Mouse (Mus musculus): Measurements from ENCODE around the gene Ankrd12.
A peak's percentile ranks its signal among the peaks of the same experiment; 100 is the strongest.

Ankrd12 gene

DNA sequence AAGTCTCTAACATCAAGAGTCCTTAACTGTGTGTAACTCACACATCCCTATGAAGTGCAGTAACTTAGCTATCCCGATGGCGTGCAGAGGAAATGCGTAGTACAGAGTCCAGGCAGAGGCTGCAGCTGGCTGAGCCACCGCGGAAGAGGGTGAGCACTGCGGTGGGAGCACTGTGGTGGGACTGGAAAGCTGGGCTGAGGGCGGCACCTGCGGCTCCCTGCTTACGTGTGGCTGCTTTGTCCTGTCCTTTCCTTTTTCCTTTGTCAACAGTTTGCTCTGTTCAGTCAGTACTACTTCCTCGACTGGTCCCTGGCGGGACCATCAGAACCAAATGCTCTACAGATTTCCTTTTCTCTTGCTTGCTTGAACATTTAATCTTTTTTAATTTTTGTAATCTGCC, 109.1 kb downstream of the Ankrd12 start:
- DNase-seq (ENCODE audit: low read depth, low spot score) = no peak

DNA sequence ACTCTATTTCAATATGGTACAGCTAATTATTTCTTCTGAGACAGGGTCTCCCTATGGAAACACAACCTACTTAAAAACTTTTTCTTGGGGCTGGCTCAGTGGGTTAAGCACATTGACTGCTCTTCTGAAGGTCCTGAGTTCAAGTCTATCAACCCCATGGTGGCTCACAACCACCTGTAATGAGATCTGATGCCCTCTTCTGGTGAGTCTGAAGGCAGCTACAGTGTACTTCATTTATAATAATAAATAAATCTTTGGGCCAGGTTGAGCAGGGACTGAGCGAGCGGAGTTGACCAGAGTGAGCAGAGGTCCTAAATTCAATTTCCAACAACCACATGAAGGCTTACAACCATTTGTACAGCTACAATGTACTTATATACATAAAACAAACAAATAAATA, 114.6 kb downstream of the Ankrd12 start:
- no peak for DNase-seq (ENCODE audit: low read depth, low spot score)

DNA sequence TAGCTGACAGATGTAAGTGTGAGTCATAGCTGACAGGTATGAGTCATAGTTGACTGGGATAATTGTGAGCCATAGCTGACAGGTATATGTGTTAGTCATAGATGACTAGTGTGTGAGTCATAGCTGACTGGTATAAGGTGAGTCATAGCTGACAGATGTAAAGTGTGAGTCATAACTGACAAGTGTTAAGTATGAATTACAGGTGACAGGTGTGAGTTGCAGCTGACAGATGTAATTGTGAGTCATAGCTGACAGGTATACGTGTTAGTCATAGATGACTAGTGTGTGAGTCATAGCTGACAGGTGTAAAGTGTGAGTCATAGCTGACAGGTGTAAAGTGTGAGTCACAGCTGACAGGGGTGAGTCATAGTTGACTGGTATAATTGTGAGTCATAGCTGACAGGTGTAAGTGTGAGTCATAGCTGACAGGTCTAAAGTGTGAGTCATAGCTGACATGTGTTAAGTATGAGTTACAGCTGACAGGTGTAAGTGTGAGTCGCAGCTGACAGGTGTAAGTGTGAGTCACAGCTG, 115.2 kb downstream of the Ankrd12 start:
- peak; percentile 75 for DNase-seq (ENCODE audit: low read depth, low spot score)

DNA sequence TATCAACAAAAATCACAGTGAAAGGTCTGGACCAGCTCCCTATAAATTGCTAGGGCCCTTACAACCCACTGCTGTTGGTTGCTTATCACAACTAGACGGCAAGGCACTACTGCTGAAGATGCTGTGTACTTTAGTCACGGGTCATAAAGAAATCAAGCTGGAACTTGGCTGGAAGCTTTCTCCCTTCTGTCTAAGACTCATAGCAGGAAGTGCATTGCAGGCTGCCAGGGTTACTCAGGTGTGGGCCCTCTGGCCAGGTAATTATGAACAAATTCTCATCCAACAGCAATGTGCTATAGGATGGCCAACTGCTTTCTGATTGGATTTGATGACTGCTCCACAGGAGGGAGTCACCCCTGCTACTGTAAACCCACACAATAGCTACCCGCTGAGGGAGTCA, 117.9 kb downstream of the Ankrd12 start:
- no peak for DNase-seq (ENCODE audit: low read depth, low spot score)

DNA sequence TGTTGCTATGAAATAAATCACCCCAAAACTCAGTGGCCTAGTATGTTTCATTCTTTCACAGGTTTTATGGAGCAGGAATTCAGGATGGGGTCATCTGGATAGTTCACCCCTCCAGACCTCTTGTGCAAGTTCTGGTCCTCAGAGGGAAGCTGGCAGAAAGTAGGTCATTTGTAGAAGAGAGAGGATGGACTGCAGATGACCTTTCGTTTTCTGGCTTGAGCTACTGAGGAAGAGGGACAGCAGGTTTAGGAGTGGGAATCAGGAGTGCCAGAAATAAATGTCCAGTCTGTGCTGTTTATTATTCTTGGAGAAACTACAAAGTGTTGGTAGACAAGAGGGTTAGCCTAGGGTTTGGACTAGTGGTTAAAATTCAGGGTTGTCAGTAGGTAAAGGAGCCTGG, 118.5 kb downstream of the Ankrd12 start:
- DNase-seq (ENCODE audit: low read depth, low spot score) = no peak

DNA sequence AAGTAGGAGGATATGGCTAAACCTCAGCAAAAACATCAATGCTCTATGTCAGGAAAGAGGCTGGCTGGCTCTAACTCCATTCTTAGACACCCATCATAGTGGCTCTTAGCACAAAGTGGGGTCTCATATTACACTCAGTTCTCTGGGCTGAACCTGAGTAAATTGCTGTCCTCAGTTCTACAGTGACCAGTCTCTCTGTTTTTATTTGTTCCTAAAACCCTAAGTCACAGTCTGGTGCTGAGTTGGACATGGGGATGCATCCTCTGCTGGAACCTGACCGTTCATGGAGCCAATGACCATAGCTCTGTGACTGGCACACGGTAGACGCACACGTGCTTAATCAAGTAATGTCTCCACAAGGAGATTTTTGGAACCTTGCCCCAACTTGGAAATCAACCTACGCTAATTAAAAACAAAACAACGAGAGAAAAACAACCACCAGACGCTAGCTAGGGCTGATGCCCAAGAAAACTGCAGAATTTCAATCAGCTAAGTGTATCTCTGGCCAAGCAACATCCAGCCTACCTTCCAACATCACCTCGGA, 119.0 kb downstream of the Ankrd12 start:
- DNase-seq (ENCODE audit: low read depth, low spot score) = no peak

DNA sequence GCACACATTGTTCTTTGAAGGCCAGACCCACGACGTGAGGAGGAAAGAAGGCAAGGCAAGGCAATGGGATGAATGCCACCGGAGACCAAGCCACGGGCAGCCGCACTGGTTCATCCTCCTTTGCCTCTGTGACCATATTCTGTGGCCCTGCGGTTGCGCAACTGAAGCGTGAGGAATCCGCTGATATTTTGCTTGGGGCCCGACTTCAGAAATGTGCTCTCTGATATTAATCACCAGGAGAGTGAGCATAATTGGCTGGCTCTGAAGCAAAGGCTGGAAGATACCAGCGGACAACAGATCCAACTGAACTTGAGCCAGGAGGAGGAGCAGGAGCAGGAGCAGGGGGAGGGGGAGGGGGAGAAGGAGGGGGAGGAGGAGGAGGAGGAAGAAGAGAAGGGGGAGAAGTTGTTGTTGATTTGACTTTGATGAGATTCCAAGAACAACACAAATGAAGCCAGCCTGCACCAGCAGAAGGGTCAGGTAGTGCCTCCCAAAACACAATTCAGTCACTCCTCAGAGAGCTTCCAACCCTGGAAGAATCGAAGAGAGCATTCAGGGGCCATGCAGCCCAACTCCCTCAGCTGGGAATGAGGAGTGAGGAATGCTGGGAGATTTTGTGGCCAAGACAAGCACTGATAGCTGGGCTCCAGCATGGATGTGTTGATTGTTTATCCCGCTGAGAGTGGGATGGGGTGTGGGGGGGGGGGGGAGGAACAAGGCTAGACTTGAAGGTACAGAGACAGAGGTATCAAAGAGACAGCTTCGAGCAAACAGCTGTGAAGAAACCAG, 119.7 kb downstream of the Ankrd12 start:
- DNase-seq (ENCODE audit: low read depth, low spot score) = no peak

DNA sequence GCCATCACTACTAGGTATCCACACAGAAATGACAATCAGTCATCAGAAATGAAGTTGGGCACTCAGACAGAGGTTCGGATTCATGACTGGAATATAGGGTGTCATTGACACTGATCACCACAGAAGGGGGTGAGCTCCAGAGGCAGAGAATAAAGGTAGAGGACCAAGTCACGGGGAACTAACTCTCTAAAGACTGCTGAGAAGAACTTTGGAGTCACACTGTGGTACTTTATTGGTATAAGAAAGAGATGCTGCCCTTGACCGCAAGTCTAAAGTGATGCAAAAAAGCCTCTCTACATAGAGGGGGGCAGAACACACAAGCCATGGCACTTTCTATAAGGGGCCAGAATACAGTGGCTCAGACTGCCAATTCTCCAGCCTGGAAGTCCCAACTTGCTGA, 120.7 kb downstream of the Ankrd12 start:
- no peak for DNase-seq (ENCODE audit: low read depth, low spot score)

DNA sequence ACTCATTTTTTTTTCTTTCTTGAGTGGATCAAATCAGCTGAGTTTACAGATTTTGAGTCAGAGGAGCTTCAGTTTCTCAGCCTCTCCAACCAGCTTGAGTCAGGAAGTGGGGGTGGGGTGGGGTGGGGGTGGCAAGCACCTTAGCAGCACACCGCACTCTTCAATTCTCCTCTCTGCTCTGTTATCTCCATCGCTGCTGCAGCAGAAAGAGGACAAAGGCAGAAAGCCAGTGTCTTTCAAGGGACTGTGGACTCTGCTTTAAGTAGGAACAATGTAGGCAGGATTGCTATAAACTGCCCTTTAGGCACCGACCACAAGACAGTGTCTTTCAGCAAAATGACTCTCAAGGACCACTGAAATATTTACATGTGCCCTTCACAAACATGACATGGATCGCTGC, 122.9 kb downstream of the Ankrd12 start:
- DNase-seq (ENCODE audit: low read depth, low spot score) = peak; percentile 73

DNA sequence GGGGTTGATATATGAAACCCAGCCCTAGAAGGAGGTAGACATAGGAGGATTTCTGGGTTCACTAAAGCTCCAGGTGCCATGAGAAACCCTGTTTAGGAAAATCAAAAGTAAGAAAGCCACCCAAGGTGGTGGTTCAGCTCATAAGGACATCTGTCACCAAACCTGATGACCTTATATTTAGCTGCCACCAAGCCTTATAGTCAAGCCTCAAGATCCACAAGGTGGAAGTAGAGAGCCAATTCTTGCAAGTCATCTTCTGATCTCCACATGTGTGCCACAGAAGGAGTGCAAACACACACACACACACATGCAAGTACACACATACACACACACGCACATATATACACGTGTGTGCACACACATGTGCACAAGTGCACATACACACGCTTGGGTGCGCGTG, 124.8 kb downstream of the Ankrd12 start:
- peak; percentile 75 for DNase-seq (ENCODE audit: low read depth, low spot score)

DNA sequence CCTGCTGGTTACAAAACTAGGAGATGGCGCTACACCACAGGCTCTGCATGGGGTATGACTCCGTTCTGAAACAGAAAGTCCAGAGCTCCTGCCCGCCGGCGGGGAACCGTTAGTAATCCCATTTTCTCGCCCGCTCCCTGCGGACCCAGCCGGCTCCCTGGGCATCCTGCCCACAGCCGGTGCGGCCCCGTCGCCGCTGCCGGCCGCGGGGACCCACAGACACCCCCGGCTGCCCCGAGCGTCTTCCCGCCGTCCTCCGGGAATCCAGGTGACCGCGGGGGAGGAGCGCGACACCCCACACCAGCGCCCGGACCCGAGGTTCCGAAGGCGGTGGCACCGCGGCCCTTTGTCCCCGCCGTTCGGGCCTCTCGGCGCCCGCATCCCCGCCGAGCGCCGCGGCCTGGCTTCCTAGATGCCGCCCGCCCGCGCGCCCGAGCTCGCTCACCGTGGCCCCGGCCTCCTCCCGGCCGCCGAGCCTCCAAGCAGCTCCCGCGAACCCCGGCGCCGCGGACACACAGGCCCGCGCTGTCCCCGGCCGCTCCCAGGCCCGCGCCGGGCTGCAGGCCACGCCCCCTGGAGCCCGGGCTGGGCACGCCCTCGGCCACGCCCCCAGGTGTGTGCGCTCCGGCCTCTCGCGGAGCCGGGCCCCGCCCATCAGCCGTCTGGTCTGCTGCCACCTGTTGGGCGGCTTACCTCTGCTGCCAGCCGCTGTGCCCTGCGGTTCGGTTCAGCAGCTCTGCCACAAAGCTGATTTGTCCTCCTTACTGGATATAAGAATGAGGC, 126.1 kb downstream of the Ankrd12 start, which contains the start of gene Twsg1:
TSS of gene Twsg1 (minus strand) at position 605 of the 783 bp plus-strand sequence.
- peak; percentile 98 for DNase-seq (ENCODE audit: low read depth, low spot score)

DNA sequence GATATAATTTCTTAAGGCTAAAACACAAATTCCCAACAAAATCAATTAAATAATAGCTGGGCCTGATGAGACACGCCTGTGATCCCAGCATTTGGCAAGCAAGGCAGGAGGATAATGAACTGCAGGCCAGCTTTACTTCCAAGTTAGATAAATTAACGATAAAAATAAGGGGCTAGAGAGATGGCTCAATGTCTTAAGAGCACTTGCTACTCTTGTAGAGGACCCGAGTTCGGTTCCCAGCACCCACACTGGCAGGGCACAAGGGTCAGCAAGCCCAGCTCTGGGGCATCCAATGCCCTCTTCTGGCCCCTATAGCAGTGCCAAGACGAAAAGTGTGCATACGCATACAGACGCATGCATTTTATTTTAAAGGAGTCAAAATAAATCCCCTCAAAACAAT, 126.7 kb downstream of the Ankrd12 start:
- DNase-seq (ENCODE audit: low read depth, low spot score) = no peak

DNA sequence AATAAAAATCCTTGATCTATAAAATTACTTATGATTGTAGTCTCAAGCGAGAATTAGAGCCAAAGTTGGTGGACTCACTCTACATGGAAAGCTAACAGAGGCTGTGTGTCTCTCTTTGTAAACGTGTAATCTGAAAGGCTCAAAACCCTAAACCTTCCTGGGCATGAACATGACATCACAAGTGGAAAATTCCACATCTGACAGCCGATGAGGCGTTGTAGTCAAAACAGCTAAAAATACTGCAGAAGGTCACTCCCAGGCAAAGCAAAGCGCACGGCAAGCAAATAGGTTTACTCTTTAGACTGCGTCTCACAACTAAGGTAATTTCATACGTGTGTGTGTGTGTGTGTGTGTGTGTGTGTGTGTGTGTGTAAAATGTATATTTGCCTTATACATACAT, 129.6 kb downstream of the Ankrd12 start:
- peak; percentile 71 for DNase-seq (ENCODE audit: low read depth, low spot score)

DNA sequence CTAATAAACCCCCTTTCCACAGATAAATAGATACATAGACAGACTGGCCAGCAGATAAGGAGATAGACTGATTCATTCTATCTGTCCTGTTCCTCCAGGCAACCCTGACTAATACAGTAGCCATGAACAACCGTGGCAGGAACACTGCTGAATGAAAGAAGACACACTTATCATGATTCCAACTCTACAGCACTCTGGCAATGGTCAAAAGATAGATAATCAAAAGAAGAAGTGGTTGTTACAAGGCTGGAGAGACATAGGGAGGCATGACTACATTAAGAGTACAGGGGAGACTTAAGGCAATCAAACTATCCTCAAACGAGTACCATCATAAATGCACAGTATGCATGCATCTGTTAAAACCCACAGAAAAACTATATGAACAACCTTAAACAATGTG, 131.5 kb downstream of the Ankrd12 start:
- no peak for DNase-seq (ENCODE audit: low read depth, low spot score)

DNA sequence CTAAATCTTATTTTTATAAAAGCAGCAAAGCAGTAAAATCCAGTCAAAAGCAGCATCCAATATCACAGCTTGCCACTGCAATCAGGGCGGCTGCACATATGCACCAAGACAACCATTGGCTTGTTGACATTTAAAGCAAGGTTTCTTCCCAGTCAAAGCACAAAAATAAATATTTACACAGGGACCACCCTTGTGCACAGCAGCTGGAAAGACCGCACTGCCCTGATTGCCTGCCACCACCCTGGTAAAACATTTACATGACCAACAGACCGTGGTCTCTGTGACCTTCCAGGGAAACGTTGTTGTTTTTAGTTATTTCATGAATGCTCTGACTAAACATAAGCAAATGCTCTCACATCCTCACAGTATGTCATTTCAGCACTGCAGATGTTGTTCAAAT, 134.5 kb downstream of the Ankrd12 start:
- DNase-seq (ENCODE audit: low read depth, low spot score) = no peak

DNA sequence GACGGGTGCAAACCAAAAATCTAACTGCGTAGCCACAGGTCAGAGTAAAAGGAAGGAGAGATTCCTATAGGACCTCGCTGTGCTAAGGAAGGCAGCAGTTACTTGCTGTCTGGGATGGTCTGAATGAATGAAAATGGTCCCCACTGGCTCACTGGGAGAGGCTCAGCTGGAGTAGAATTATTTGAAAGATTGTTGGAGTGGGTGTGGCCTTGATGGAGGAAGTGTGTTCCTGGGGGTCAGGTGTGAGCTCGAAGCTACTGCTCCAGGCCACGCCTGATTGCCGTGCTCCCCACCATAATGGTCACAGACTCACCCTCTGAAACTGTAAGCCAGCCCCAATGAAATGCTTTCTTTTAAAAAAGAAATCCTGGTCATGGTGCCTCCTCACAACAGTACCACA, 135.6 kb downstream of the Ankrd12 start:
- no peak for DNase-seq (ENCODE audit: low read depth, low spot score)

DNA sequence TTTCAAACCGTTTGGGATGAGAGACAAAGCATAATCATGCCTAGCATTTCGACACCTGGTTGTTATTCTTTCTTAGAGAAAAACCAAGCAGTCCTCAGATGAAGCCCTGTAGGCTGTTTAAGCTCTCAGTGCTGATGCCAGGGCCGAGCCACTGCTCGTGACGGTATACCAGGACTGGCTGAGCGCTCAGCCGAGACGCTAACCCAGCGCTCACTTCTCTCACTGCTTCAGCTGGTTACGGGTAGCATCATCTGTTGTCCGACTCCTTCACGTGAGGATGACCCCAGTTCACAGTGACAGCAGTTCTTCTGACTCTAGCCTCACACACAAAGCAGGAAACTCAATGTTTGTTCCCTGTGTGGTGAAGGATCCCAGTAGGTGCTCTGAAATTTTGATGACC, 136.7 kb downstream of the Ankrd12 start:
- DNase-seq (ENCODE audit: low read depth, low spot score) = no peak

DNA sequence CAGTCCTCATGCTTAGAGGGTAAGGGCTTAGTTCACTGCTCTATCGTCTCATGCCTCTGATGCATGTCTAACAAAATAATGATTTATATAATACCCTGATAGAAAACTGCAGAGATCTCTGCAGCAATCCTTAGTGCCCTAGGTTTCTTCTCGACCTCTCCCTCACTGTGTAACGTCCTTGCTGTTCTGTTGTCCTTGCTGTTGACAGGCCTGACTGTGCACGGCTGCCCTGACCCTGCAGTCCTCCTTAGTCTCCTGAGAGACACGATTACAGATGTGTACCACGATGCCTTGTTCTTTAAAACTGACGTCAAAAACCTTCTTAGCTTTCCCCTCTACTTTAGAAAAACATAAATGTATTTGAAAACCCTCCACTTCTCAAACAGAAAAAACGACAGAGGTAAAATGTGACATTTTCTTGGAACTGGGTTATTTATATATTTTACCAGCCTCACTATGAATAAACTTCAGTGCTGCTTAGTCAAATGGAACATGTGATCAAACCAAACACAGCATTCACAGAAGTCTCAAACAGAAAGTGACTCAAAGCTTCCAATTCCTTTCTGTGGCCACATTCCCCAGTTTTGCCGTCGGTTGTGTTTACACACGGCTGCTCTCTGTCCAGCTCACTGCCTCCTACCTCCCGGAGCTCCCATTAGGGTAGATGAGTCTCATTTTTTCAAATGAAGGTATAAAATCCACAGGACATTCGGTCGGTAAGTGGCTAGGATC, 137.3 kb downstream of the Ankrd12 start:
- DNase-seq (ENCODE audit: low read depth, low spot score) = peak; percentile 45

DNA sequence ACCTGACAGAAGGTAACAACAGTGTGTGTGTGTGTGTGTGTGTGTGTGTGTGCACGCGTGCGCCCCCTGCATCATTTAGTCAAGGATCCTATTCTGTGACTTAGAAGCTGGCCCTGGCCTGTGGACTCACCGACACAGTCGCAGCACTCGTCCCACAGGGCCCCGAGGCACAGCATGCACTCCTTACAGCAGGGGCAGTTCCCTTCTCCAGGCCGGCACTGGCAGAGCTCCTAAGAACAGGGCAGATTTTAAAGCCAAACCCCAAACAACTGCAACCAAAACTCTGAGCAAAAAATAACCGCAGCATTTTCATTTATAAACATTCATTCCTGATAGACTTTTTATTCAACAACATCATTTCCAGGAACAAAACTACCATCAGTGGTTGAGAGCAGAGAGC, 139.2 kb downstream of the Ankrd12 start:
- no peak for DNase-seq (ENCODE audit: low read depth, low spot score)

DNA sequence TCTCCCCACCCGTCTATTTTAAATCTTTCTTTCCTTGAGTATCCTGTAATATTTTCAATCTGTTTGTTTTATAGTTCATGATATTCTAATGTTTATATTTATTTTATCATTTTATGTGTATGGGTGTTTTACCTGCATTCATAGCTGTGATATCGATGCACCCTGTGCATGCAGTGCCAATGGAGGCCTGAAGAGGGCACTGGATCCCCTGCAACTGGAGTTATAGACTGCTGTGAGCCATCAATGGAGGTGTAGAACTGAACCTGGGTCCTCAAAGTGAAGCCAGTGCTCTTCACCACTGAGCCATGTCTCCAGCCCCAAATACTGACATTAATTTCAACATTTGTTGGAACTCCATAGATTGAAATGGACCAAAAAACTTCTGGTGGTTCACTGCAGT, 143.1 kb downstream of the Ankrd12 start:
- peak; percentile 55 for DNase-seq (ENCODE audit: low read depth, low spot score)

DNA sequence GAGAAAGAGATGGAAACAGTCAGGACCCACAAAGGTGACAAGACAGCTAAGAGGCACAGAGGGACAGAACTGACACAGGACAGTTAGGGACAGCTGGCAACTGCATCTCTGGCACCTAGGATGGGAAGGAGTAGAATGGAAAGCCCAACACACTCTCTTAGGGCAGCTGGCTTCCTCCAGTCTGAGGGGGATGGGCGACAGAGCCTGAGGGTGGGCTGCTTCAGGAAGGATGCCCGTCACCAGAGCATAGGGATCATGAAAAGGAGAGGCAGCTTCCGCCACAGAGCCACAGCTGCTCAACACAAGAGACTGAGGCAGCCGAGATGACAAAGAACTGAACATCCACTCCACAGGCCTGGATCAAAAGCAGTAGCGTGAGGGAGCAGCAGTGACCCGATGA, 145.4 kb downstream of the Ankrd12 start:
- DNase-seq (ENCODE audit: low read depth, low spot score) = no peak

DNA sequence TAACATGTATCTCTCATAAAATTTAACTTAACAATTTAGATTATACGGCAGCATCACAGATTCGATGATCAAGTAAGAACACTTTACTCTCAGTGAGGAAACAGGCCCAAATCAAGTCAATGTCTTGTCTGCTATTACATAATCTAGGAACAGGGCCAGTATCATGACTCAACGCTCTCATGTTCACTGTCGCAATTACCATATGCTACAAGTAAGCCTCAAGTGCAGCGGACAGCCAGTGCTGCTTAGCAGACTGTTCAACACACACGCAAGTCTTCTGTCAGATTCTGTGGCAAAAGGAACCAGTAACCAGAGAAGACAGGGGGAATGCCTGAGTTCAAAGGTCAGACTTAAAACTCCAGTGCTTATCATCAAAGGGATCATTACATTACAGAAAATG, 145.9 kb downstream of the Ankrd12 start:
- no peak for DNase-seq (ENCODE audit: low read depth, low spot score)
